Mouse (Mus musculus) CD8-positive naive resting alpha-beta T cell, adult 57 days (primary cell): ENCODE measurements around the gene Htr5b. TPM values are rescaled to one million over a fixed set of nuclear protein-coding genes. Genes with fewer than 3 reads are reported as not detected.

Source experiments
- total RNA-seq: library from RNA; stranded (reverse); gene quantifications from one replicate; pipeline ENCODE4 v1.2.4, GENCODE M21; 2023

The Htr5b gene
- total RNA-seq: not detected

DNA sequence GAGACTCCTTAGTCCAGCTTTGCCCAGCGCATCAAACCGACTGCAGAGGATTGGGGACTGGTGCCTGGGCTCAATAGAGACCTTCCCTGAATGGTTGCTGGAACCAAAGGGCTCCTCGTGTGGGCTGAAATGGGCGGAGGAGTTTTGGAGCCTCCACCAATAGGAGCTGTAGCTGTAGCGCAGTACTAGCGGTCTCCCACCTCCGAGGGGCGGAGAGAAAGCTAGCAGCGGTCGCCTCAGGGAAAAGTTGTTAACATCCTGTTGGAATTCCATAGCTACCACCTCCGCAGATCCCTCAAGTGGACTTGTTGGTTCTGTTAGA, at the start of gene Htr5b:
Gene Htr5b (minus strand): TSS at position 67 of the 322 bp plus-strand sequence.

DNA sequence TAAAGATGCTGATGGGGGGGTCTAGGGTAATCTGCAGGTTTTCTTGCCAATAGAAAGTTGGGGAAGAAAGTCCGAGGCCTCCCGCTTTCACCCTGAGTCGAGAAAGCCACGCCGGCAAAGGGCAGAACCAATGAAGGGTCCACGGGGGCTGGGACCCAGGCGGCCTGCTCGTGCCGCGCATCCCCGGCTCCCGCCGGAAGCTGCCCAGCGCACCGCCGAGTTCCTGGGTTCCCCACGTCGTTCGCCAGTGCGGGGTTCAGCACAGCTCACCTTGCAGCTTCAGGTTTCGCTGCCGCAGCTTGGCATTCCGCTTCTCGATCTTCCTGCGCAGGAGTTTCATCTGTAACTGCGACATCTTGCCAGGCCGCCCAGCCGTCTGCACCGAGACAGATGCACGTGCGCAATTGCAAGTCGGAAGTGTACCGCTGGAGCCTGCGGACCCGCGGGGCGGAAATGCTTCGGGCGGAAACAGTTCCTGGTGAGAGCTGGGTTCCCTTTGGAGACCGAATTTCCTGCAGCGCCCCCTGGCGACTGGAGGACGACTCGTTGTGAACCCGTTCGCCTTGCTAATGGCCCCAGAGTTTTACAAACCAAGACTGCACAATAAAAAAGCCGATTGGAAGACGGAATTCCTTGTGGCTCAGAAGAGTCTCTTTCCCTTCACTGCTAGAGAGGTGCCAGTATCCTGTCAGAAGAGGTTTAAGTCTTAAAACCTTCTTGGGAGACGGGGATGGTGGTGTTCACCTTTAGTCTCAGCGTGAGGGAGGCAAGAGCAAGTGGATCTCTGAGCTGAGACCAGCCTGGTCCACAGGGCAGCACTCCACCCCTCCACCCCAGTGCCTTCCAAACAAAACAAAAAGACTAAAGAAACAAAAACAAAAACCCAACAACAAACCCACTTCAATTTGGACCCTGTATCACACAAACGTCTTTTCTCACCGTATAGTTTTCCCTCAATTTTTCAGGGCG, 39.5 kb upstream of the Htr5b start, which contains the start of gene Ddx18:
Gene Ddx18 (minus strand): TSS at position 469 of the 969 bp plus-strand sequence.

Other genes with a start within 250 kb of the Htr5b start
- 14.8 TPM for gene Insig2, start 195.9 kb downstream of the Htr5b start, total RNA-seq
- 34.1 TPM for gene Ccdc93, start 97.4 kb downstream of the Htr5b start, total RNA-seq
- 81.3 TPM for gene Ddx18, start 39.5 kb upstream of the Htr5b start, total RNA-seq